Mouse (Mus musculus) adipocyte (in vitro differentiated cells): ENCODE measurements around the gene Plg.

Experiments
- DNase-seq: peaks from one replicate; pipeline ENCODE4 v3.0.0-alpha.2; 2016; ENCODE audit warnings: low spot score

Plg gene

GRCm38 (mm10) chr17:12377981-12378705 lies at the start of gene Plg:
Gene Plg (plus strand): TSS chr17:12378608.
- no peak for DNase-seq

GRCm38 (mm10) chr17:12335115-12335514 lies 43.3 kb upstream of the Plg start:
- DNase-seq = no peak

- no peak for DNase-seq
Observed at GRCm38 (mm10) chr17:12336073-12336868, 42.1 kb upstream of the Plg start.

- DNase-seq = no peak
Observed at GRCm38 (mm10) chr17:12337156-12337555, 41.3 kb upstream of the Plg start.

- no peak for DNase-seq
Observed at GRCm38 (mm10) chr17:12343702-12344376, 34.6 kb upstream of the Plg start.

- DNase-seq = no peak
Observed at GRCm38 (mm10) chr17:12347462-12347861, 30.9 kb upstream of the Plg start.

GRCm38 (mm10) chr17:12351564-12351963 lies 26.8 kb upstream of the Plg start:
- DNase-seq = no peak

- DNase-seq = no peak
Observed at GRCm38 (mm10) chr17:12352781-12353180, 25.6 kb upstream of the Plg start.

- no peak for DNase-seq
Observed at GRCm38 (mm10) chr17:12359876-12360275, 18.5 kb upstream of the Plg start.

- DNase-seq = peak; percentile 50
Observed at GRCm38 (mm10) chr17:12363601-12364425, 14.6 kb upstream of the Plg start.

GRCm38 (mm10) chr17:12364426-12364735 lies 14.0 kb upstream of the Plg start:
- no peak for DNase-seq

- DNase-seq = peak; percentile 71
Observed at GRCm38 (mm10) chr17:12367373-12367930, 11.0 kb upstream of the Plg start.

GRCm38 (mm10) chr17:12369393-12369792 lies 9.0 kb upstream of the Plg start:
- DNase-seq = no peak

GRCm38 (mm10) chr17:12370289-12370688 lies 8.1 kb upstream of the Plg start:
- no peak for DNase-seq

- peak; percentile 70 for DNase-seq
Observed at GRCm38 (mm10) chr17:12371310-12371925, 7.0 kb upstream of the Plg start.

- peak; percentile 73 for DNase-seq
Observed at GRCm38 (mm10) chr17:12372021-12372420, 6.4 kb upstream of the Plg start.

GRCm38 (mm10) chr17:12373601-12374144 lies 4.7 kb upstream of the Plg start:
- DNase-seq = no peak

GRCm38 (mm10) chr17:12380287-12380686 lies 1.9 kb downstream of the Plg start:
- no peak for DNase-seq

GRCm38 (mm10) chr17:12381579-12381978 lies 3.2 kb downstream of the Plg start:
- no peak for DNase-seq

GRCm38 (mm10) chr17:12382531-12382930 lies 4.1 kb downstream of the Plg start:
- DNase-seq = peak; percentile 40
